Mouse (Mus musculus) erythroblast, embryonic 14.5 days (primary cell): ENCODE measurements around the gene Dlk2. TPM values are rescaled to one million over a fixed set of nuclear protein-coding genes. Genes with fewer than 3 reads are reported as not detected.
A peak's percentile ranks its signal among the peaks of the same experiment; 100 is the strongest.

ENCODE experiments used
- H3K27me3 ChIP-seq: 2 replicates; pipeline ENCODE4 v1.6.1; 2012; ENCODE audit warnings: inconsistent platforms; ENCODE audit not compliant: control insufficient read depth
- H3K36me3 ChIP-seq: 2 replicates; pipeline ENCODE4 v1.6.1; 2012; ENCODE audit warnings: mild to moderate bottlenecking, inconsistent platforms; ENCODE audit not compliant: control insufficient read depth
- H3K4me1 ChIP-seq: 2 replicates; pipeline ENCODE4 v1.6.1; 2012; ENCODE audit warnings: inconsistent platforms; ENCODE audit not compliant: control insufficient read depth
- H3K4me3 ChIP-seq: replicated peaks from 2 replicates; pipeline ENCODE3; 2012; ENCODE audit warnings: moderate library complexity, mild to moderate bottlenecking, inconsistent platforms
- H3K9me3 ChIP-seq: 2 replicates; pipeline ENCODE4 v1.6.1; 2012; ENCODE audit warnings: low read length, inconsistent platforms, mixed read lengths; ENCODE audit not compliant: control insufficient read depth
- GATA1 ChIP-seq: IDR thresholded peaks from 2 replicates; pipeline ENCODE4 v1.6.1; 2012; ENCODE audit warnings: low read length, inconsistent platforms, mixed read lengths
- TAL1 ChIP-seq: IDR thresholded peaks from 3 replicates; pipeline ENCODE4 v1.6.1; 2012; ENCODE audit warnings: low read length, inconsistent platforms, mixed read lengths
- polyA plus RNA-seq: library from polyadenylated mRNA; stranded (reverse); fragments of >175 nt; gene quantifications from 2 replicates; pipeline ENCODE4 v1.2.3, GENCODE M21; 2012

Gene Dlk2
- polyA plus RNA-seq, 1 experiment, result not detected

DNA sequence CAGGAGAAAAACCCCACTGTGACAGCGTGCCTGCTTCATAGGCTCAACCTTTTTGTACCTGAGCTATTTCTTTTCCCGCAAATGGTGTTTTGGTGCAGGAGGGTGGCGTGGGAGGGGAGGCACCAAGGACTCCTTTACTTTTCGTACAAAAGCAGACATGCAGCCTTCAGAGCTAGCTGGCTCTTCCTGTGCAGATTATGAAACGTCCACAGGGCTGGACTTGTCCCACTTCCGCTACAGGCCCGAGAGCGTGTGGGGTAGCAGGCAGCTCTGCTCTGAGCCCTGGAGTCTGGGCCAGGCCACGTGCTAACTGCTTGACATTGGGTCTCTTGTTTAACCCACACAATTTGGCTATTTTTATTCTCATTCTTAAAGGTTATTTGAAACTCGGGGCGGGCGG lies 4.7 kb downstream of the Dlk2 start:
- H3K36me3 ChIP-seq, result peaks cover 9% of the 10 kb centered on the region
- no peak for TF ChIP-seq TAL1
- TF ChIP-seq GATA1, result no peak
- peaks cover 36% of the 10 kb centered on the region for H3K27me3 ChIP-seq
- H3K4me1 ChIP-seq, result peaks cover 10% of the 10 kb centered on the region
- H3K4me3 ChIP-seq, result no peak overlapping the region
- H3K9me3 ChIP-seq, result peaks cover 3% of the 10 kb centered on the region; the same call in 1 of the 2 replicates

DNA sequence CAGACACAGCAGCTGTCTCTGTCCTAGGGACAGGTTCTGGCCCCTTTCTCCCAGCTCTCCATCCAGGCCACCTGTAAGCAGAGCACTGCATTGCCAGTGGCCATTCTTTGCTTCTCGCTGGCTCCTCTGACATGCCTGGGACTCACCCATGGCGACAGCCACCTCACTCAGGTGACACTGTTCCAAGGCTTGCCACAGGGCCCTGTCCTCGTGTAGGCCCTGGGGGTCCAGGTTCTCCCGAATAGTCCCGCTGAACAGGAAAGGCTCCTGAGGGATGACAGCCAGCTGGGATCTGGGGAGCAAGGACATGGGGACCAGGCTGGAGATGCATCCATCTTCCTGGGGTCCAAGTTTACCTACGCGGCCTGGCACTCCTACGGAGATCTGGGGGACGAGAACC lies 7.0 kb downstream of the Dlk2 start:
- H3K4me3 ChIP-seq, result no peak overlapping the region
- no peaks in the 10 kb centered on the region for H3K4me1 ChIP-seq
- H3K27me3 ChIP-seq, result peaks cover 13% of the 10 kb centered on the region
- peaks cover 9% of the 10 kb centered on the region for H3K36me3 ChIP-seq
- no peak for TF ChIP-seq GATA1
- no peak for TF ChIP-seq TAL1
- H3K9me3 ChIP-seq, result no peaks in the 10 kb centered on the region

DNA sequence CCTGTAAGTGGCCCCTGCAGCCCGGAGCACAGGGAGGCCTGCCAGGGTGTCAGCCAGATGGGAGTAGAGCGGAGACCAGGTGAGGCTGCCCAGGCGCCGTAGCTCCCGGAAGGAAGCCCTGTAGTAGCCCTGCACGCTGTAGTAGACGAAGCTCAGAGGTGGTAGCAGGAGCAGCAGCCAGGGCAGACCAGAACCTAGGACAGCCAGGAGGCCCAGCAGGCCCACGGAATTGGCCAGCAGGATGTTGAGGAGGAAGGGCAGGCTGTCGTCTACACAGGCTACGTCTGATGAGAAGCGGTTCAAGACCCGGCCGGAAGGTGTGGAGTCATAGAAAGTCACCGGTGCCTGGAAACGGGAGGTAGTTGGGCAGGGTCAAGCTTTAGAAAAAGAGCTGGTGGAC lies 9.7 kb downstream of the Dlk2 start:
- H3K4me1 ChIP-seq, result no peaks in the 10 kb centered on the region
- no peak for TF ChIP-seq GATA1
- no peak for TF ChIP-seq TAL1
- H3K9me3 ChIP-seq, result no peaks in the 10 kb centered on the region
- no peak overlapping the region for H3K4me3 ChIP-seq
- peaks cover 14% of the 10 kb centered on the region for H3K36me3 ChIP-seq
- no peaks in the 10 kb centered on the region for H3K27me3 ChIP-seq

DNA sequence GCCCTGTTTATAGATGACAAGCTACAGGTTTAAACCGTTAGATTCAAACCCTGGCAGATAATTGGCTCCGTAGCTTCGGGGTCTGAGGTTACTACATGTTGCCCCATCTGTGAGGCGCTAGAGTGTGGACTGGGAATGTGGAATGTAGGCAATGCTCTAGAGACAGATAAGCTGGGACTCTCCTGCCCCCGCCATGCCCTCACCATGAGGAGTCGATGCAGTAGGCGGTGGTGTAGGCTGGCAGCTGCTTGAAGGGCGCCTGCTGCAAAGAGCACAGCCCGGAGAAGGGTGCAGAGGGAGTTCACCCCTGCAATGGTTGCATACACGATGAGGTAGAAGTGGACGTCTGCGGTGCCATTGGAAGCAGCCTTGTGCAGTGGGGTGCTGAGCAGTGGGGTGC lies 12.6 kb downstream of the Dlk2 start:
- Histone ChIP-seq H3K9me3 (no peaks in the 10 kb centered on the region), H3K27me3 (no peaks in the 10 kb centered on the region), H3K4me1 (no peaks in the 10 kb centered on the region), H3K4me3 (no peak overlapping the region), H3K36me3 (peaks cover 13% of the 10 kb centered on the region)
- no peak for TF ChIP-seq GATA1

DNA sequence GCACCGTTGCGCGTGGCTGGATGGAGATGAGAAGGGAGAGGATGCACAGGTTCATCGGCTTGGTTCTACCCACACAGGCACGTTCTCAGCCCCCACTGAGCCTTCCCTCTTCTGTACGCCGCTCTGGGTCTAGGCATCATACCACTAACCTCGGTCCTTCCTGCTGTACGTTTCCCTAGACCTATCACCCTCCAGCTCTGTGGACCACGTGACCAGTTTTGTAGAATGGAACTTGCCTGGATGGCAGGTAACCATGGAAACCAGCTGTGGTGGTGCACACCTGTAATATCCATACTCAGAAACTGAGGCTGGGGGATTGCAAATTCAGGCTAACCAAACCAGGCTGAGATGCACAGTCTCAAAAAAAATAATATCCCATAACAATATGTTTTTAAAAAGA lies 13.3 kb downstream of the Dlk2 start:
- Histone ChIP-seq H3K4me3 (no peak overlapping the region), H3K9me3 (no peaks in the 10 kb centered on the region), H3K36me3 (peaks cover 9% of the 10 kb centered on the region), H3K4me1 (no peaks in the 10 kb centered on the region), H3K27me3 (no peaks in the 10 kb centered on the region)
- no peak for TF ChIP-seq TAL1
- no peak for TF ChIP-seq GATA1

DNA sequence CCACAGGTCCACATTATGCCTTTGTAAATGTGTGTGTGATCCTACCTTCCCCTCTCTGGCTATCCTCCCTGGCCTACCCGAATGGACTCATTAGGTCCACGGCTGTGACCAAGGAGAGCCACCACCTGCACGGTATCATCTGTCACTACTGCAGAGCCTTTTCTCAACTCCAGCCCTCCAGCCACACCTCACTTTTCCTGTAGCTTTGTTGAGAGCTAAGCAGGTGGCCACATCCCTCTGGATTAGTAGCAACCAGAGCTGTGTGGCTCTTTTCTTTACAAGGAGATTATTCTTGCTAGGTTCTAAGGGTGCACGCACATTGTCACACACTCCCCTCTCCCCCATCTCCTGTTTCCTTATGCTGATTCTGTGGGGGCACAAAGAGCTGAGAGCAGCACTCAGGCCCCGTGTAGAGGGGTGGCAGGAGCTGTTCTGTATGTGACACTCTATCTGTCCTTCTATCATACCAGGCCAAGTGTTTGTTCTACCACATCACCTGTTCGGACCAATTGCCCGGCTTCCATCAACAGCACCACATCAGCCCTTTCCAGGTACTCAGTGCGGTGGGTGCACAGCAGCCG lies 16.0 kb downstream of the Dlk2 start:
- Histone ChIP-seq H3K27me3 (no peaks in the 10 kb centered on the region), H3K4me1 (no peaks in the 10 kb centered on the region), H3K36me3 (peaks cover 7% of the 10 kb centered on the region), H3K9me3 (peaks cover 4% of the 10 kb centered on the region; the same call in 1 of the 2 replicates), H3K4me3 (no peak overlapping the region)
- TF ChIP-seq GATA1 (no peak), TAL1 (no peak)

DNA sequence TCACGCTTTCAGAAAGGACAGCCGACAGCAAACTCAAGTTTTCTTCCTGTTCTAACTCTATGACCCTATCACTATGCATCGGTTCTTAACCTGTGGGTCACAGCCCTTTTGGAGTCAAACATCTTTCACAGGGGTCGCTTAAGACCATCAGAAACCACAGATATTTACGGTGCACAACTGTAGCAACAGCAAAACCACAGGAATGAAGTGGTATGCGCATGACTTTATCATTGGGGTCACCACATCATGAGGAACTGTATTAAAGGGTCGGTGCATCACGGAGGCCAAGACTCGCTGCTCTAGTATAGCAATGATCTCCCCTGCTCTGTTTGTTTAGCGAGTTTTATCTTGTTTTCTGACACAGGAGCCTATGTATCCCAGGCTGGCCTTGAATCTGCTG lies 18.6 kb downstream of the Dlk2 start:
- H3K4me3 ChIP-seq, result no peak overlapping the region
- peaks cover 4% of the 10 kb centered on the region; the same call in 1 of the 2 replicates for H3K9me3 ChIP-seq
- H3K4me1 ChIP-seq, result peaks cover 2% of the 10 kb centered on the region; the same call in 1 of the 2 replicates
- no peak for TF ChIP-seq TAL1
- H3K27me3 ChIP-seq, result no peaks in the 10 kb centered on the region
- peaks cover 2% of the 10 kb centered on the region; the same call in 1 of the 2 replicates for H3K36me3 ChIP-seq

DNA sequence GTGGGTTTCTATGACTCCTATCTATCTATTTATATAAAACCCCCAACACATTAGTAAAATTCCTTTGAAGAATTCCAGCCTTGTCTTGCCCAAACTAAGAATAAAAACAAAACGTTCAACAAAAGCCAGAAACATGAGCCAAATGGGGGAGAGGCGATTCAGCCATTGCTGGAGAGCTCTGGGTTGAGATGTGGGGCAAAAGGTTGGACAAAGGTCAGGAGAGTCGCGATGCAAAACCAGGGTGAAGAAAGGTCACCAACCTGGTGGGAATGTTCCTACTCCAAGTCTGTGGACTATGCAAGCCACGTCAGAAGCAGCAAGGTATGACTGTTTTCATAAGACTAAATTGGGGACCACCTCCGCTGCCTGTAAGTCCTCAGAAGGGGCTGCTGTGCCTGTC lies 23.3 kb downstream of the Dlk2 start:
- TF ChIP-seq TAL1 (no peak), GATA1 (no peak)
- no peak overlapping the region for H3K4me3 ChIP-seq
- H3K36me3 ChIP-seq, result peaks cover 14% of the 10 kb centered on the region
- H3K27me3 ChIP-seq, result no peaks in the 10 kb centered on the region
- peaks cover 10% of the 10 kb centered on the region for H3K4me1 ChIP-seq
- H3K9me3 ChIP-seq, result peaks cover 8% of the 10 kb centered on the region

DNA sequence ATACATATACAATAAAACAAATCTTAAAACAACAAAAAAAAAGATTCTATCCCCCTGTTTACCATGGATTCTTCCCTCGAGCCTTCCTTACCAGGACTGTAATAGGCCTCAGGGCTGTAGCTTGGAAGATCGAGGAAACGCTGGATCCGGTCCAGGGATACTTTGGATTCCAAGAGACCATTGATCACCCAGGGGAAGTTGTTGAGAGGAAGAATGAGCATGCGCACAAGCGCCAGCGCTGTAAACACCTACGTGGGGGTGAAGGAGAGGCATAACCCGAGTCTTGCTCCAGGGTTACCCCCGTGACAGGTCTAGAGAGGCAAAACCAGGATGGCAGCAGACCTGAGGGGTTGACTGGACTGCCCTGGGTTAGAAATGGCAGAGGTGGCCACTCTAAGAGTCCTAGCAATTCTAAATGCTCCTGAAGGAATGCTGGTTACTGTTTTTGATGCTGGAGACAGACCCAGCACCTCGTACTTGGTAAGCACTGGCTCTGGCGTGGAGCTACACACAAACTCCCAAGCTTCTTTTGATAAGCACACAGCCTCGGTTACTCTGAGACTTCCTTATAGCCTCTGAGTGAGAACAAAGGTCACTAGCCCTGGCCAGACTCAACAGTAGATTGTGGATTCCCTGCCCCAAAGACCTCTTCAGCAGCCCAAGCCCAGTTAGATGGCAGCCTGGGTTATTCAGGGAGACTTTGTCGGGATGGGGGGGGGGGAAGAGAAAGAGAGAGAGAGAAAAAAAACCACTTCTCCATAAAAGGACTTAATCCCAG lies 25.0 kb downstream of the Dlk2 start:
- no peaks in the 10 kb centered on the region for H3K27me3 ChIP-seq
- H3K36me3 ChIP-seq, result peaks cover 14% of the 10 kb centered on the region
- no peak overlapping the region for H3K4me3 ChIP-seq
- H3K9me3 ChIP-seq, result peaks cover 4% of the 10 kb centered on the region
- peaks cover 17% of the 10 kb centered on the region for H3K4me1 ChIP-seq
- TF ChIP-seq GATA1 (no peak), TAL1 (no peak)

DNA sequence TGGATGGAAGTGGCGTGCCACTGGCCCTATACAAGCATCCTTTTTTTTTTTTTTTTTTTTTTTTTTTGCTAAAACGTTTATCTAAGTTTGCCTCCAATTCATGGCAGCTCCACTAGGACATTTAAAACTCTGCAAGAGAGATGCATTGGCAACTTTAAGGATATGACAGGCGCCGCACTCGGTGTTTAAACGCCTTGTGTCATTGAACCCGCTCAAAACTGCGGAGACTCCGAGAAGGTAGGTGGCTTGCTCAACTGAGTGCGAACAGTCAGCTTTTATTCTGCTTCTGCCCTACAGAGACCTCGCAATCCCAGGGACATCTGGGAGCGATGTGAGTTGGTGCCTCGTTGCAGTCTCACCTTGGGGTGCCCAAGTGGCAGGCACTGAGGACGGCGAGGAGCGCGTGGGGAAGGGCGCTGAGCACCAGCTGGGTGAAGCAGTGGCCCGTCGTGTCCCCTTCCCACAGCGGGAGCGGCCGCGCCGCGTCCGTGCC lies 30.2 kb downstream of the Dlk2 start:
- TF ChIP-seq GATA1 (no peak), TAL1 (no peak)
- H3K27me3 ChIP-seq, result no peaks in the 10 kb centered on the region
- H3K9me3 ChIP-seq, result no peaks in the 10 kb centered on the region
- H3K4me1 ChIP-seq, result peaks cover 41% of the 10 kb centered on the region
- peaks cover 10% of the 10 kb centered on the region for H3K36me3 ChIP-seq
- H3K4me3 ChIP-seq, result peak overlapping the region; percentile 88
